Mouse (Mus musculus) kidney, adult 11 months (tissue): Measurements from ENCODE around the gene Ncaph2.
A peak's percentile ranks its signal among the peaks of the same experiment; 100 is the strongest.

Experiments
- DNase-seq: peaks from one replicate; pipeline ENCODE4 v3.0.0; 2022

Gene Ncaph2

GRCm38 (mm10) chr15:89387127-89387526 is 31.6 kb downstream of the Ncaph2 start:
- no peak for DNase-seq

GRCm38 (mm10) chr15:89390081-89390480 is 34.6 kb downstream of the Ncaph2 start:
- DNase-seq = no peak

GRCm38 (mm10) chr15:89396883-89397282 is 41.4 kb downstream of the Ncaph2 start:
- peak; percentile 68 for DNase-seq

- no peak for DNase-seq
Measured at GRCm38 (mm10) chr15:89398146-89398545, 42.6 kb downstream of the Ncaph2 start.

GRCm38 (mm10) chr15:89399716-89400115 is 44.2 kb downstream of the Ncaph2 start:
- DNase-seq = no peak

- no peak for DNase-seq
Measured at GRCm38 (mm10) chr15:89402471-89402870, 47.0 kb downstream of the Ncaph2 start.

GRCm38 (mm10) chr15:89404831-89405623 is 49.5 kb downstream of the Ncaph2 start:
- DNase-seq = no peak

GRCm38 (mm10) chr15:89406691-89407090 is 51.2 kb downstream of the Ncaph2 start:
- DNase-seq = no peak

- no peak for DNase-seq
Measured at GRCm38 (mm10) chr15:89410118-89410517, 54.6 kb downstream of the Ncaph2 start, which contains the start of gene Syce3. Syce3 (minus strand) TSS chr15:89410503.

GRCm38 (mm10) chr15:89415282-89415681 is 59.8 kb downstream of the Ncaph2 start:
- DNase-seq = no peak

GRCm38 (mm10) chr15:89421938-89422337 is 66.4 kb downstream of the Ncaph2 start:
- DNase-seq = no peak
